Mouse (Mus musculus) embryo, embryonic 11.5 days (tissue): ENCODE measurements around the gene Vapb.

Experiments used
- DNase-seq: peaks from one replicate; pipeline ENCODE4 v3.0.0-alpha.2; 2012; ENCODE audit warnings: low read depth, low spot score

Vapb gene

DNA sequence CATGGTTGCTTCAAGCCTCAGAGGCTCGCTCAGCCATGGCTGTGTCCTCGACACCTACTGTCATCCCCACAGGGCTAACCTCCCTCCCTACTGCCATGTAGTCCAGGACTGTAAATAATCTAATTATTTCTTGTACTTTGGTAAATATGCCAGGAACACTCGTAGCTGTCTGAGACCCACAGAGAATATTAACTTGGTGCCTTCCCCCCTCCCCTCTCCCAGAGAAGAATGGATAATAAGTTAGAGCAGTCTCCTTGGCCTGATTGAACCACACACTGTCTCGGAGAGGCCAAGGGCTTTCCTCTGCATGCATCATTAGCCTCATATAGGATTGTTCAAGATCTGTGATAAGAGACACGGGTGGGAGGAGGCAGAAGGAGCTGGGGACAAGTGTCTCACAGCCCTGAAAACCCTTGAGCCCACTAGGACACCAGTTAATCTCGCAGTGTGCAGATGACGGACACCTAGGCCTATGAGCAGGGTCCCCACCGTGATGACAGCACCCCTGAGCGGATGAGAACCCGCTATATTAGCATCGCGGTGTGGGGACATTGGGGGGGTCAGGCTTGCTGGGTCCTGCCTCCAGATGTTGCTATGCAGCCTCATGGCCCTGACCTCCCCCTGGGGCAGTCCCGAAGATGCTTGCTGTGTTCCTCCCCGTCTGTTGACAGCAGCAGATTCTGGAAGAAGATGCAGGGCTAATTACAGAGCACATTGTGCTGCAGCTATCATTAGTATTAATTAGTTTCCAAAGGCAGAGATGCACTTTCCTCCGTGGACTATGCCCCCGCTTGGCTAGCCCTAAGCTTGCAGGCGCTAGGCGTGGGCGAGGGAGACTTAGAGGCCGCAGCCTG lies 54.8 kb downstream of the Vapb start:
- DNase-seq: no peak

GRCm38 (mm10) chr2:173794018-173794417 lies 56.7 kb downstream of the Vapb start:
- no peak for DNase-seq

DNA sequence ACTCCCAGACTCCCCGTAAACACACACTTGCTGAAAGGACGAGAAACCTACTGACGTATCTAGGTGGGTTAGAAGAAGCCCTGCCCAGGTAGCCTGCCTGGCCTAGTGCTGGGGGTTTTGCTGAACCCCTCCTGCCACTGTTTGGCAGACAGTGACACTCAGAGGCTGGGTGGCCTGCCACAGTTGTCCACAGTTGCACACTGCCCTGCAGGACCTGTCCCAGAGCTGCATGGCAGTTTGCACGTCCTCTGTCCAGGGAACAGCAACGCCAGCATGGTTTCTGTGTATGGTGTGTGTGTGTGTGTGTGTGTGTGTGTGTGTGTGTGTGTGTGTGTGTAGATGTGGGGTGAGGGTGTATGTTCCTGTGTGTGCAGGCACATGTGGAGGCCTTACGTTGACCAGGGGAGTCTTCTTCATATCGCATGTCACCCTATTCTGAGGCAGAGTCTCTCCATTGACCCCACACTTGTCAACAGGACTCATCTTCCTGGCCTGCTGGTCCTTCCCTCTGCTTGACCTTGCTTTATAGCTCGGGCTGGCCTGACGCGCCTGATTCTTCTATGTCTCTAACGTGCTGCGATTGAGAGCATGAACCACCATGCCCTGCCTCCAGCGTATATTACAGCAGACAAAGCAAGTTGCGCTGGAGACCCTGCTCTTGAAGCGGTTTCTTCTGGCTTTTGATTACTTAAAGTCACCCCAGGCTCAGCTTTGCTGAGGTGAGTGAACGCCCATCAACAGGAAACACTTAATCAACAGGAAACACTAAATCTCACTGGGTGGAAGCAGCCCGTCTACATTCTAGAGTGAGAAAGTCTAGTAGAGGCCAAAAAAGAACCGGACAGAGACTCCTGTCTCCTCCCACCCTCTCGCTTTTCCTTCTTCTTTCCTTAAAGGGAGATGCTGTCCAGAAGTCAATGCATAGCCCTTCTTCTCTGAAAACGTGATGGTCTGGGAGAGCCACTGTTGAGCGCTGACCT lies 57.5 kb downstream of the Vapb start:
- no peak for DNase-seq

- no peak for DNase-seq
Observed at GRCm38 (mm10) chr2:173795801-173796673, 58.7 kb downstream of the Vapb start.

DNA sequence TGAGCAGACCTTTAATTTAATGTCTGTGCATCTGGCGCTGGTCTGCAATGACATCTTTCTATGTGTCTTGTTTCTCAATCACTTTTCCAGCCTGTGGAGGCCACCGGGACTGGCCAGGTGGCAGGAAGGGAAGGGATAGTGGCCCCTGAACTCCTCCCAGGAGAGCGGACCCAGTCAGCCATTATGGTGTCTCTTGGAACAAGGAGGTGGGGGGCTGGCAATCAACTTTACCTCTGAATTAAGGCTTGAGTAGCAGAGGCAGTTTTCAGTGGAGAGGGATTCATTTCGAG lies 59.3 kb downstream of the Vapb start:
- no peak for DNase-seq

GRCm38 (mm10) chr2:173799513-173799912 lies 62.2 kb downstream of the Vapb start:
- DNase-seq: no peak

DNA sequence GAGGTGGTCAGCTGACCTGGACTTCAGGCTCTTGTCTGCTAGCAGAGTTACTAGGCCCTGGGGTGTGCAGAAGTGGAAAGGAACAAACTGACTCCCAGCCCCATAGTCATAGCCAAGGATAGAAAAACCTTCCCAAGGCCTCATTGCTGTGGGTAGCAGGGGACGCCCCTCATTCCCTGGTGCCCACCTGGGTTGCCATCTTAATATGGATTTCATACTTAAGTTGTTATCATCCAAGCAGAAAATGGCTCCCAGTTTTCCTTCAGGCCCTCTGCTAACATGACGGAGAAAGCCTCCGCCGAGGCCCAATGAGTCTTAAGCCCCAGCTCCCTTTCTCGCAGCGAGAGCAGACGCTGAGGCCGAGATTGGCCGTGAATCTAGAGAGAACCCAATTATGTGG lies 63.3 kb downstream of the Vapb start:
- no peak for DNase-seq

- DNase-seq: no peak
Observed at GRCm38 (mm10) chr2:173801405-173801876, 64.1 kb downstream of the Vapb start.

- DNase-seq: no peak
Observed at GRCm38 (mm10) chr2:173802176-173802575, 64.9 kb downstream of the Vapb start.

- DNase-seq: no peak
Observed at GRCm38 (mm10) chr2:173802956-173803355, 65.6 kb downstream of the Vapb start.

- DNase-seq: no peak
Observed at GRCm38 (mm10) chr2:173803827-173804226, 66.5 kb downstream of the Vapb start.

DNA sequence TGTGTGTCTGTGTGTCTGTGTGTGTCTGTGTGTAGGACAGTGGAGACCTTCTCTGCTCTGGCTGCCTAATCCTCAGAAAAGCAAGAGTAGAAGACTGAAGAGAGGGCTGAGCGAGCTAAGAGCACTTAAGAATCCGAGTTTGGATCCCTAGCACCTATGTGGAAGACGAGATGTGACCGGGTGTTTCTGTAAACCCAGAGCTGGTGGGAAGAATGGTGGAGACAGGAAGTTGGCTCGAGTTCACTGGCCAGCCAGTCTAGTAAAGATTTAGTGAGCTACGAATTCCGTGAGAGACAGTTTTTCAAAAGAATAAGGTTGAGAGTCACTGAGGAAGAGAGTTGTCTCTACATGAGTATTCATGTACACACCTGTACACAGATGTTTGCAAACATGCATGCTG lies 69.3 kb downstream of the Vapb start:
- no peak for DNase-seq

DNA sequence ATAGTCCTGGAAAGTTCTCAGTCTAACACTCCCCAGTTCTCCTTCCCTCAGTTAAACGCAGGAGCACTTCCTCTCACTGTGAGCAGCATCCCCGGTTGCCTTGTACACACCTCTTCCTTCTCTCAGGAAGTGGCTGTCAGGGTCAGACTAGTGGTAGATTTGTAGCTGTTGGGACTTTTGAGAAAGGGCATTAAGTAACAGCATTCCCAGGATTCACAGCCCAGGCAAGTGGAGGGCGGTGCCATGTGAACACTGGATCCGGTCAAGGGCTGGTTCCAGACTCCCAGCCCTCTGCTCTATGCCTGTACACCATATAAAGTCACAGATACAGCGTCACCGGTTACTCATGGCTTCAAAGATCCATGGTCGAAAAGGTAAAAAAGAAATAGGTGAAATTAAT lies 71.6 kb downstream of the Vapb start:
- DNase-seq: no peak

- no peak for DNase-seq
Observed at GRCm38 (mm10) chr2:173810036-173810850, 72.9 kb downstream of the Vapb start.

GRCm38 (mm10) chr2:173810851-173811130 lies 73.5 kb downstream of the Vapb start:
- DNase-seq: no peak

DNA sequence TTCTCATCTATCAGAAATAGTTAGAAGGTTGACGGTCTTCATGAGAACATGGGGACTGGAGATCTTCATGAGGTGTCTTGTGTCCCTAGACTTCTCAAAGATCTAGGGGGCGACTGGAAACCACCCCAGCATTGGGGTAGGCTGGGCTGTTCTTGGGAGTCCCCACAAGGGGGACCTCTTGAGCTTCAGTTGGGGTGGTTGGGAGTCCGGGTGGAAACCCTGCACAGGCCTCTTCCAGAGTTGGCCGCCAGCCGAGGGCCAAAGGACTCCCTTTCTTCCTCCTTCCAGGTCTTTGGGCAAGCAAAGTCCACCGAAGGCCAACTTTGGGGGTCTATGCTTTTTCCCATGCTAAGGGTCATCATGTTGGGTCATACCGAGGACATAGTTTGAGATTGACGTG lies 74.5 kb downstream of the Vapb start:
- DNase-seq: no peak

DNA sequence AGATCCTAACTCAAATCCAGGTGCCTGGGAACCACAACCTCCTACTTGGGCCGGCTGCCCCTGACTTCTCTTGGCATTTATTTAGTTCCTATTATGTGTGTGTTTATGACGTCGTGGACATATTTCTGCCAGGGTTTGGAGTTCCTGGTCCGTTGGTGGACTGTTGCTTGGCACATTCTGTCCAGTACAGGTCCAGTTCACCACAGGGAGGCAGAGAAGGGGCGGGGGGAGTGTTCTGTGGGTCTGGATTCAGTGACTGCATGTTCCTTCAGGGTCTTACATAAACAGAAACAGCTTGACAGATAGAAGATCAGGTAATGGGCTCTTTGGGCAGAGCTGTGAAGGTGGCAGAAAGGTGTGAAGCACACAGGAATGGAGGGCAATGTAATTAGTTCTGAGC lies 75.8 kb downstream of the Vapb start:
- DNase-seq: no peak

GRCm38 (mm10) chr2:173826287-173826686 lies 89.0 kb downstream of the Vapb start:
- no peak for DNase-seq

DNA sequence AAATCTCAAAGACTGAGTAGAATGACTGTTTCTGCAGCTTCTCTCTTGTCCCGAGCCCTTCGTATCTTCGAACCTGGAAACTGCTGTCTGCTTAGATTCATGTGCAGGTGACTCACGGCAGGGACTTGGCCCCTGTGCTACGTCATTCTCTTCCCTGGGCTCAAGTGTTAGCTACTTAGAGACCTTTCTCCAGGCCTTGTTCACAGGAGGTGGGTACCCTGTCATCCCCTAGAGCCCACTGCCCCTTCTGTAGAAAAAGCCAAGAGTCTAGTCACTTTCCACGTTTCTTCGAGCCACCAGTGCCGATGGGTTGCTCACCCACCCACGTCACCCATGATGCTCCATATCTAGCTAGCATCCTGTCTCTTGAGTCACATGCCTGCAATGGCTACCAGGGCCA lies 89.9 kb downstream of the Vapb start:
- DNase-seq: no peak

GRCm38 (mm10) chr2:173828134-173828533 lies 90.8 kb downstream of the Vapb start:
- no peak for DNase-seq
